Mouse (Mus musculus) kidney, adult 2 months (tissue): ENCODE data around the gene Slc38a2.

Experiments
- CTCF ChIP-seq: fragments of 200-500 bp; conservative IDR thresholded peaks from 2 replicates; pipeline ENCODE4 v1.5.1; 2011; ENCODE audit warnings: low read depth, mild to moderate bottlenecking, control low read depth, low read length, moderate library complexity, mixed read lengths; ENCODE audit not compliant: insufficient read depth, insufficient read length
- POLR2A ChIP-seq: fragments of 200-500 bp; IDR thresholded peaks from one replicate; pipeline ENCODE4 v1.6.1; 2011; ENCODE audit warnings: low read depth, low read length, control low read depth

GRCm38 (mm10) chr15:96638656-96639055 is 60.9 kb downstream of the Slc38a2 start:
- TF ChIP-seq POLR2A (no peak), CTCF (no peak)
